Mouse (Mus musculus) lung, postnatal 36 days (tissue): ENCODE measurements around the gene Canx.
A peak's percentile ranks its signal among the peaks of the same experiment; 100 is the strongest.

Source experiments
- DNase-seq: peaks from one replicate; pipeline ENCODE4 v3.0.0; 2022; ENCODE audit warnings: mixed read lengths

Gene Canx

GRCm38 (mm10) chr11:50272819-50273218 lies 52.7 kb downstream of the Canx start:
- no peak for DNase-seq

DNA sequence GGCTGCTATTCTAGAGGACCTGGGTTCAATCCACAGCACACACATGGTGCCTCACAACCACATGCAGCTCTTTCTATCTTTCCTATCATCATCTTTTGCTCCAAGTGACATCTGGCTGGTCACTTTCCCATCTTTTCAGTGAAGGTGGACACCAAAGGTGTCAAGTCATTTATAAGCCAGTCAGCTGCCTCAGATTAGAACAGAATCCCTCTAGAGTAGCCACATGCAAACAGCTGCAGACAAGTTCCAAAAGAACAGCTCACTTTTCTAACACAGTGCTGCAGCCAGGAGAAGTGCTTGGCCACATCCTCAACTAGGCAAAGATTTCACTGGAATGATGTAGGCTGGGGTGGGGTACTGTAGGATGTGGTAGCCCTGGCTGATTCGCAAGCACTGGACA lies 55.6 kb downstream of the Canx start:
- no peak for DNase-seq

DNA sequence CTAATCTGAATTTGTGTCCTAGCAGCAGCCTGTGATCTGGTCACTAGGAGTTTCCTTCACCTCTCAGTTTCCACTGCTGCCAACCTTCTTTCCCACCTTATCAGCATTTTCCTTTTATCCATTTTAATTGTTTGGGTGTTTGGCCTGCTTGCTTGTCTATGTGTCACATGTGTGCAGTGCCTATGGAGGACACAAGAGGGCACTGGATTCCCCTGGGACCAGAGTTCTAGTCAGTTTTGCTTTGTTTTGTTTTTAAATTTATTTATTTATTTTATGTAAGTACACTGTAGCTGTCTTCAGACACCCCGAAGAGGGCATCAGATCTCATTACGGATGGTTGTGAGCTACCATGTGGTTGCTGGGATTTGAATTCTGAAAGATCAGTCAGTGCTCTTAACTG lies 56.3 kb downstream of the Canx start:
- peak; percentile 58 for DNase-seq

- DNase-seq = no peak
Observed at GRCm38 (mm10) chr11:50266997-50267396, 58.5 kb downstream of the Canx start.

DNA sequence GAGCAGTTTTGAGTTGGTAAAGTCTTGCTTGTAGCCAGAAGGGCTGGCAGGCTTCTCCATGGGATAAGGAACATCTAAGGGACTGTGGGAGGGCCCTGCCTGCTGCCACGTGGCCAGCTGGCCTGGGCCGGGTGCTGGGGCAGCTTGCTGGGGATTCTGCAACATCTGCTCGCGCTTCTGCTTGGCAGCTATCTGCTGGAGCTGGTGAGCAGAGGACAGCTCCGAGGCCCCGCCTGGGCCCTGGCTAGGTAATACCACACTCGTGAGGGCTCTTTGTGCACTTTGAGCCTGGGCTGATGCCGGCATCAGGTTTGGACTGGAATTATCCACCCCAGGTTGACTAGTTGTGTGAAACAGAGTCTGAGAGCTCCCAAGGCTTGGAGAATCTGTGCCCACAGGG lies 59.5 kb downstream of the Canx start:
- DNase-seq = peak; percentile 33

- DNase-seq = peak; percentile 33
Observed at GRCm38 (mm10) chr11:50263198-50263597, 62.3 kb downstream of the Canx start.

DNA sequence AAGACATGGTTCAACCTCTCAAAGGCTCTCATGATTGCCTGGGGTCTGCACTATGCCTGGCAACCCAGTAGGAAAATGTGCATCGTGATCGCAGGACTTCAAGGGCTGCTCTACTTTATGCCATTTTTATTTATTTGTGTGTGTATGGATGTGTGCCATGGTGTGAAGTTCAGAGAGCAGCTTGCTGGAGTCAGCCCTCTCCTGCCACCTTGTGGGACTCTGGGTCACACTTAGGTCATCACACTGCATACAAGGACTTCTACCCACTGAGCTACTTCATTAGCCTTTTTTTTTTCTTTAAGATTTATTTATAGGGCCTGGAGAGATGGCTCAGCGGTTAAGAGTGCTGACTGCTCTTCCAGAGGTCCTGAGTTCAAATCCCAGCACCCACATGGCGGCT lies 63.5 kb downstream of the Canx start:
- DNase-seq = peak; percentile 61

- DNase-seq = no peak
Observed at GRCm38 (mm10) chr11:50258310-50258709, 67.2 kb downstream of the Canx start.

- no peak for DNase-seq
Observed at GRCm38 (mm10) chr11:50256615-50257014, 68.9 kb downstream of the Canx start.

GRCm38 (mm10) chr11:50254010-50254580 lies 71.4 kb downstream of the Canx start:
- no peak for DNase-seq

- no peak for DNase-seq
Observed at GRCm38 (mm10) chr11:50253393-50253792, 72.1 kb downstream of the Canx start.

DNA sequence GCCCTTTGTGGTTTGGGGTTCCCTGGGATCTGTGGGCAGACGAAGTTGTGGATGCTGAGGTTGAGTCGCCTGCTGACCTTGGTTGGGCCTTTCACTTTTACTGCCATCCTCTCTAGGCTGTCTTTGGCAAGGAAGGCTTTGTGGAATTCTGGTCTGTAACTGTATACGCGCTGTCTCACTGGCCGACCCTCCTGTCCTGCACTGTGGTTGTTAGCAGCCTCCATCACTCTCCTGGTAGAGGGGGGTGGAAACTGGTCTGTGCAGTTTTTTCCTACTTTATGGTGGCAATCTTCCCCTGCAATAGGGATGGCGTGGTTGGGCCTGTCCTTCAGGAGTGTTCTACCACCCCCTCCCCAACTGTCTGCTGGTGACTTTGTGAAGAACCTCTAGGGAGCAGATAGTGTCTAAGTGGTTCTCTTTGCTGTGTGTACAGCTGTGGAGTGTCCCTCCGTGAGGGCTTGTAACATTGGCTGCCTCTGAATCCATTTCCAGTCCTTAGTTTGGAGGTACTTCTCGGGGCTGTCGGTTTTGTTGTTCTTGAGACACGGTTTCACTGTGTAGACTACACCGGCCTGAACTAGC lies 72.7 kb downstream of the Canx start:
- no peak for DNase-seq

- DNase-seq = no peak
Observed at GRCm38 (mm10) chr11:50252166-50252565, 73.3 kb downstream of the Canx start.

- DNase-seq = no peak
Observed at GRCm38 (mm10) chr11:50248473-50249171, 76.9 kb downstream of the Canx start.

DNA sequence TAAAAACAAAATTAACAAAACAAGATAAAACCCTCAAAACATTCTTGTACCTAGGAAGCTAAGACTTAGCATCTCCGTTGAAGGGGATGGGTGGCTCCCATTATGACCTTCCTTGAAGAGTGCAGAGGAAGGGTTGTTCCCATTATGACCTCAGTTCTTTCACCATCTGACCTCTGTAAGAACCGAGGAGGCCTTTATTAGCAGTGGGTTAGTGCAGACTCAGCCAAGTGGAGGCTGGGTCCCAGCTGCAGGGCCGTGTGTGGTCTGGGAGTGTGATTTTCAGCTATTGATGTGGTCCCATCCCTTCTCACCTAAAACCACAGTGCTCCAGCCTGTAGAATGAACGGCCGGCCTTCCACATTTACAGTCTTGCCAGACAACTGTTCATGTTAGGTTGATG lies 80.2 kb downstream of the Canx start:
- peak; percentile 52 for DNase-seq
